Mouse (Mus musculus): ENCODE data around the gene Sspn.

The Sspn gene

DNA sequence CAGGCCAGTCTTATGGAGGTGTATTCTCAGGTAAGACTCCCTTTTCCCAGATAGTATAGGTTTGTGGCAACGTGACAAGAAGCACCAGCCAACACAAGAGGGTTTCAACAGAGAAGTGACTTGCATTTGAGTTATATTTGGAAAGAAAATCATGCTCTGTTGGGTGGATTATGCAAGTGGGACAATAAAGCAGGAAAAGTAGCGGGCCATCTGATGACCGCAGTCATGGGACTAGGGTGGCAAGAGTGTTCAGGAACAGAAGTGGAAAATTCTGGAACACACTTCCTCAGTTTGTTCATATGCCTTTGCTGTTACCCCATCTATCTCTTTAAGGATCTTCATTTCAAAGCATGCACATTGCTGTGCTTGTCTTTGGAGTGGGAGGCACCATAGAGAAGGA, 82.9 kb downstream of the Sspn start:
- no peak for DNase-seq (ENCODE audit: low spot score)

Measured in embryo, embryonic 10.5 days (tissue).